Mouse (Mus musculus): ENCODE measurements around the gene Gm17324. TPM values are rescaled to one million over a fixed set of nuclear protein-coding genes. Genes with fewer than 3 reads are reported as not detected.

The Gm17324 gene
- polyA plus RNA-seq, 1 experiment from 2014 or later: 1.3 TPM

GRCm38 (mm10) chr9:78401596-78401995 lies 47.0 kb downstream of the Gm17324 start:
- no peak for ATAC-seq (ENCODE audit: insufficient read depth, low FRiP score, low read depth)
- 95% methylated on average over 7 of the region's 7 CpGs for WGBS
- no peak overlapping the region for H3K9ac ChIP-seq

DNA sequence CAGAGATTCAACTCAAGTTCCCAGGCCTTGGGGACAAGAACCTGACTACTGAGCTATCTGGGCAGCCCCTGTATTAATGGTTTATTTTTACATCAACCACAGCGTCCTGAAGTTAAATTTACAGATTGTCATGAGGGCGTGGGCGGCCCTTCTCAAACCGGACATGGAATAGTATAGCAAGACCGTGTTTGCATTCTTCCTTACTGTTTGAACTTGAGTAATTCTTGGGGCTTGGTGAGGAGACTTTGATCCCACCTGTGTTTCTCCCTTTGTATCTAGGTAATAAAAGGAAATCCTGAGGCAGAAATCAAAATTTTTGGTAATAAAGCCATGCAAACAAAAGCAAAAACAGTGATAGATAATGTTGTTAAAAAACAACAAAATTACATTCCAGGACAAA lies 48.0 kb downstream of the Gm17324 start:
- Histone ChIP-seq H3K36me3 (no peaks in the 10 kb centered on the region), H3K27me3 (replicated peaks) (peaks cover 16% of the 10 kb centered on the region), H3K9ac (no peak overlapping the region), H3K9me3 (no peaks in the 10 kb centered on the region), H3K4me3 (replicated peaks) (no peak overlapping the region), H3K27ac (no peak overlapping the region), H3K4me1 (peaks cover 7% of the 10 kb centered on the region; the same call in 1 of the 2 replicates), H3K4me2 (no peak overlapping the region)
- ATAC-seq (ENCODE audit: insufficient read depth, low FRiP score, low read depth): no peak
- 62% methylated on average over 5 of the region's 5 CpGs for WGBS

More at GRCm38 (mm10) chr9:78401596-78401995, 47.0 kb downstream of the Gm17324 start:
- no peak overlapping the region for H3K27ac ChIP-seq
- no peaks in the 10 kb centered on the region for H3K36me3 ChIP-seq
- H3K4me3 ChIP-seq (replicated peaks): no peak overlapping the region
- H3K4me1 ChIP-seq: no peaks in the 10 kb centered on the region
- H3K9me3 ChIP-seq: no peaks in the 10 kb centered on the region
- peaks cover 5% of the 10 kb centered on the region for H3K27me3 ChIP-seq (replicated peaks)
- H3K4me2 ChIP-seq: no peak overlapping the region

Small RNA genes lying within 50 kb of the gene (microRNA-seq; reads per million reads assigned to microRNA genes)
- gene Gm26377: not detected

Other genes with a start within 250 kb of the Gm17324 start
- gene Gsta1, start 218.1 kb downstream of the Gm17324 start, polyA plus RNA-seq (2015; fragmentation: Nextera tagmentation; extraction: Ambion mirVana): 36.1 and 42.7 TPM in 2 replicates
- 26.7 and 32.2 TPM in 2 replicates for gene Gm3776, start 191.7 kb downstream of the Gm17324 start, polyA plus RNA-seq (2015; fragmentation: Nextera tagmentation; extraction: Ambion mirVana)
- 0.42 and 1.0 TPM in 2 replicates for gene Gm10639, start 158.9 kb downstream of the Gm17324 start, polyA plus RNA-seq (2015; fragmentation: Nextera tagmentation; extraction: Ambion mirVana)
- gene Omt2a, start 134.0 kb downstream of the Gm17324 start, polyA plus RNA-seq (2015; fragmentation: Nextera tagmentation; extraction: Ambion mirVana): not detected in 2 replicates
- not detected in 2 replicates for gene Omt2b, start 121.2 kb downstream of the Gm17324 start, polyA plus RNA-seq (2015; fragmentation: Nextera tagmentation; extraction: Ambion mirVana)
- gene Gsta2, start 93.0 kb downstream of the Gm17324 start, polyA plus RNA-seq (2015; fragmentation: Nextera tagmentation; extraction: Ambion mirVana): 9.6 and 11.7 TPM in 2 replicates
- gene Dppa5a, start 80.6 kb downstream of the Gm17324 start, polyA plus RNA-seq (2015; fragmentation: Nextera tagmentation; extraction: Ambion mirVana): not detected in 2 replicates
- 0.37 and 0.50 TPM in 2 replicates for gene Ooep, start 70.1 kb downstream of the Gm17324 start, polyA plus RNA-seq (2015; fragmentation: Nextera tagmentation; extraction: Ambion mirVana)
- 0.19 and 0.30 TPM in 2 replicates for gene Ddx43, start 53.0 kb downstream of the Gm17324 start, polyA plus RNA-seq (2015; fragmentation: Nextera tagmentation; extraction: Ambion mirVana)
- gene Cgas, start 5.5 kb downstream of the Gm17324 start, polyA plus RNA-seq (2015; fragmentation: Nextera tagmentation; extraction: Ambion mirVana): 2.5 and 2.8 TPM in 2 replicates
- gene Mto1, start 578 bp downstream of the Gm17324 start, polyA plus RNA-seq (2015; fragmentation: Nextera tagmentation; extraction: Ambion mirVana): 25.6 and 26.1 TPM in 2 replicates
- gene Eef1a1, start 40.4 kb upstream of the Gm17324 start, polyA plus RNA-seq (2015; fragmentation: Nextera tagmentation; extraction: Ambion mirVana): 4,240 and 4,503 TPM in 2 replicates
- 17.3 and 18.8 TPM in 2 replicates for gene Slc17a5, start 139.3 kb upstream of the Gm17324 start, polyA plus RNA-seq (2015; fragmentation: Nextera tagmentation; extraction: Ambion mirVana)
- gene Cd109, start 166.8 kb upstream of the Gm17324 start, polyA plus RNA-seq (2015; fragmentation: Nextera tagmentation; extraction: Ambion mirVana): 7.9 and 8.3 TPM in 2 replicates

All from stomach, embryonic 15.5 days (tissue).